Mouse (Mus musculus): ENCODE measurements around the gene Klhl29.

GRCm38 (mm10) chr12:5186645-5187044, 188.8 kb downstream of the Klhl29 start:
- TF ChIP-seq CTCF (IDR thresholded peaks at IDR 0.05; ENCODE audit: borderline replicate concordance, control insufficient read depth, extremely low read depth, insufficient read depth, low read length, poor library complexity) (no peak), POLR2A (IDR thresholded peaks at IDR 0.05; ENCODE audit: control insufficient read depth, extremely low read depth, insufficient read depth, low read length, poor library complexity) (no peak)
